Mouse (Mus musculus): Measurements from ENCODE around the gene Col4a3.

GRCm38 (mm10) chr1:82725026-82725874, 138.5 kb downstream of the Col4a3 start:
- no peak for TF ChIP-seq CTCF (IDR thresholded peaks at IDR 0.05; ENCODE audit: control insufficient read depth, insufficient read depth, low read length)
- no peak; the same call in 1 of the 2 replicates for TF ChIP-seq POLR2A (IDR thresholded peaks at IDR 0.05; ENCODE audit: borderline replicate concordance, control insufficient read depth, low read depth, low read length)

Measured in bone marrow, adult 2 months (tissue).